Mouse (Mus musculus) adrenal gland, postnatal 10 days (tissue): ENCODE measurements at regions not wholly inside any gene's neighbourhood (a gene's known extent, or its start where the extent isn't known, plus 50 kb on each side); places are given as distances from the start of the nearest gene placed in this dataset.

Experiments
- DNase-seq: peaks from one replicate; pipeline ENCODE4 v3.0.0; 2021; ENCODE audit warnings: mixed read lengths

GRCm38 (mm10) chr7:110679916-110680315, 52.5 kb downstream of the Adm start:
- DNase-seq, result no peak

GRCm38 (mm10) chr7:110682911-110683310, 55.5 kb downstream of the Adm start:
- DNase-seq, result no peak

GRCm38 (mm10) chr7:110688884-110689681, 61.6 kb downstream of the Adm start:
- DNase-seq, result peak; percentile 76

GRCm38 (mm10) chr7:110690241-110690640, 62.8 kb downstream of the Adm start:
- no peak for DNase-seq

- peak; percentile 61 for DNase-seq
These were observed 63.4 kb downstream of the Adm start for GRCm38 (mm10) chr7:110690856-110691255.

- DNase-seq, result no peak
These were observed 66.8 kb downstream of the Adm start for GRCm38 (mm10) chr7:110694262-110694661.

- no peak for DNase-seq
These were observed 68.3 kb downstream of the Adm start for GRCm38 (mm10) chr7:110695729-110696128.

GRCm38 (mm10) chr7:110698211-110699153, 69.5 kb upstream of the Ampd3 start:
- peak; percentile 73 for DNase-seq

GRCm38 (mm10) chr7:110699596-110699995, 68.4 kb upstream of the Ampd3 start:
- no peak for DNase-seq

GRCm38 (mm10) chr7:110701681-110702413, 66.2 kb upstream of the Ampd3 start:
- peak; percentile 65 for DNase-seq

GRCm38 (mm10) chr7:110702414-110702783, 65.6 kb upstream of the Ampd3 start:
- no peak for DNase-seq

- no peak for DNase-seq
These were observed 62.5 kb upstream of the Ampd3 start for GRCm38 (mm10) chr7:110705311-110706000.

- DNase-seq, result no peak
These were observed 61.9 kb upstream of the Ampd3 start for GRCm38 (mm10) chr7:110706001-110706695.

- DNase-seq, result no peak
These were observed 61.3 kb upstream of the Ampd3 start for GRCm38 (mm10) chr7:110706696-110707087.

GRCm38 (mm10) chr7:110708116-110708515, 59.9 kb upstream of the Ampd3 start:
- DNase-seq, result peak; percentile 69

- no peak for DNase-seq
These were observed 59.2 kb upstream of the Ampd3 start for GRCm38 (mm10) chr7:110708781-110709180.

- DNase-seq, result no peak
These were observed 58.4 kb upstream of the Ampd3 start for GRCm38 (mm10) chr7:110709606-110710005.

GRCm38 (mm10) chr7:110710256-110710962, 57.6 kb upstream of the Ampd3 start:
- no peak for DNase-seq

GRCm38 (mm10) chr7:110713661-110714060, 54.3 kb upstream of the Ampd3 start:
- no peak for DNase-seq

GRCm38 (mm10) chr7:110715110-110715509, 52.9 kb upstream of the Ampd3 start:
- DNase-seq, result no peak

GRCm38 (mm10) chr7:110715545-110715944, 52.5 kb upstream of the Ampd3 start:
- no peak for DNase-seq
